ENCODE assay signal across 8 mouse cellular contexts in the genomic region with DNA sequence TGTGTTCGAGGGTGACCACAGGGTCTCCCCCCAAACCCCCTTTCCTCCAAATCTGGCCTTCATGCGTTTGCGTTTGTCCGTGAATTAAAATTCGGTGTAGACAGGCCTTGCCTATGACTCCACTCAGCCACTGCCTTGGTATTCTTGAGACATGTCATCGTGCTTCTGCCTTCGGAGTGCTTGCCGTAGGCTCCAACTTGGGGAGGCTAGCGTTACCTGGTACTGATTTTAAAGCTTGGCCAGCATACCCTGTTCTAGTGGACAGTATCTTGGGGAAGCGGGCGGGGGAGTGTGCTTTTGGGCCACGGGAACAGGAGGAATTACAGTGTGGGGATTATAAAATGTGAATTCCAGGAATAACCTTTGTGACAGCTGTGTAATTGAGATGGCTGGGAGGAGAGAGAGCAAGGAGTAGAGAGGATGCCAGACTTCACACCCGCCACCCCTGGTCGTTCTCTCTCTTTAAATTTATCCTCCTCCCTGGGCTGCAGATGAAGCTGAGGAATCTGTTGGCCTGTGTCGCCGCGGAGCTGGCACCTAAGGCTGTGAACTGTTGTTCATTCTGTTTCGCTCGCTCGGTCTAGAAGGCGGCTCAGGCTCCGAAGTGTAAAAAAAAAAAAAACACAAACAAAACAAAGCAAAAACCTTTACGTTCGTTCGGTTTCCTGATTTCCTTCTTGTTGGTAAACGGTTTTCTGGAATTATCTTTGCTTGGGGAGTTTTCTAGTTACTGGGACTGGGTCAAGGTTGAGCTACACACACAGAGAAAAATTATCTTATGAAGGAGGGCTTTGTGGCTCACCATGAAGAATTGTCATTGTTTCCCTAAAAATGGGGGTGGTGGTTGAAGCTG. TPM values are rescaled to one million over a fixed set of nuclear protein-coding genes. Genes with fewer than 3 reads are reported as not detected.
DNase-seq lines count a peak whose midpoint lies in the region; ATAC-seq lines count a peak whose summit lies in the region.

No protein-coding gene starts in this region.

- peak overlapping the region; percentile 70 for H3K4me2 ChIP-seq in heart, embryonic 14.5 days (ENCODE audit: low read length)
- peak overlapping the region; percentile 86 for H3K4me2 ChIP-seq in stomach, embryonic 14.5 days (replicated peaks; ENCODE audit: low read depth, low read length)

- peak; percentile 50 to 85 for DNase-seq in adrenal gland, adult (ENCODE audit: inconsistent age in 2 of 2, low spot score in 1 of 2)
- DNase-seq in adrenal gland, adult 8-10 months = no peak
- DNase-seq in NIH3T3 (ENCODE audit: low read depth) = peak; percentile 52
- DNase-seq in embryo, embryonic 11.5 days (ENCODE audit: low read depth, low spot score) = peak; percentile 24
- DNase-seq in kidney, postnatal 4 days = peak; percentile 49 to 64
- DNase-seq in mesoderm, embryonic 11.5 days (ENCODE audit: low read depth, low spot score) = peak; percentile 55

- H3K9me3 ChIP-seq in heart, embryonic 14.5 days (ENCODE audit: control insufficient read depth, low read length) = no peaks in the 10 kb centered on the region
- no peaks in the 10 kb centered on the region for H3K9me3 ChIP-seq in stomach, embryonic 14.5 days (ENCODE audit: control insufficient read depth, low read depth, low read length)

- peak overlapping the region; percentile 99 for H3K9ac ChIP-seq in heart, embryonic 14.5 days (ENCODE audit: low read length)
- peak overlapping the region; percentile 100 for H3K9ac ChIP-seq in stomach, embryonic 14.5 days (replicated peaks; ENCODE audit: low read depth, low read length)

- H3K4me1 ChIP-seq in heart, embryonic 14.5 days (ENCODE audit: control insufficient read depth in 2 of 2, insufficient read depth in 2 of 2, low read length in 2 of 2) = peaks cover 11 to 41% of the 10 kb centered on the region in 2 experiments
- H3K4me1 ChIP-seq in stomach, embryonic 14.5 days (ENCODE audit: control insufficient read depth, insufficient read depth, low read length) = peaks cover 36% of the 10 kb centered on the region

- peak overlapping the region; percentile 96 to 98 for H3K27ac ChIP-seq in heart, embryonic 14.5 days (replicated peaks in 1 of 2; ENCODE audit: control insufficient read depth in 1 of 2, insufficient read depth in 1 of 2, low read depth in 2 of 2, low read length in 2 of 2)
- H3K27ac ChIP-seq in stomach, embryonic 14.5 days (ENCODE audit: low read length) = peak overlapping the region; percentile 98

- peak overlapping the region; percentile 96 to 99 for H3K4me3 ChIP-seq in heart, embryonic 14.5 days (ENCODE audit: control insufficient read depth in 1 of 2, insufficient read depth in 1 of 2, low read depth in 1 of 2, low read length in 2 of 2)
- H3K4me3 ChIP-seq in stomach, embryonic 14.5 days (ENCODE audit: low read depth, low read length) = peak overlapping the region; percentile 96

- under 1% methylated on average over 26 of the region's 26 CpGs for WGBS in heart, embryonic 14.5 days
- WGBS in stomach, embryonic 14.5 days = 2% methylated on average over 26 of the region's 26 CpGs

- H3K27me3 ChIP-seq in heart, embryonic 14.5 days (ENCODE audit: control insufficient read depth, insufficient read depth, low read length) = no peaks in the 10 kb centered on the region
- no peaks in the 10 kb centered on the region for H3K27me3 ChIP-seq in stomach, embryonic 14.5 days (ENCODE audit: control insufficient read depth, insufficient read depth, low read length)

- no peak for ATAC-seq in heart, embryonic 14.5 days (ENCODE audit: insufficient number of reproducible peaks, insufficient read depth, low FRiP score, low read depth)
- ATAC-seq in stomach, embryonic 14.5 days (ENCODE audit: insufficient number of reproducible peaks, insufficient read depth, low FRiP score, low read depth) = no peak

- H3K36me3 ChIP-seq in heart, embryonic 14.5 days (ENCODE audit: control insufficient read depth, insufficient read depth, low read length) = peaks cover 20% of the 10 kb centered on the region
- H3K36me3 ChIP-seq in stomach, embryonic 14.5 days (ENCODE audit: control insufficient read depth, insufficient read depth, low read length) = peaks cover 3% of the 10 kb centered on the region; the same call in 1 of the 2 replicates

RNA-seq across cellular contexts. Expression of a gene that starts 1.4 kb away (rescaled TPM):
- 100 to 1,000 TPM in 2 of 4 experiments, 10 to 100 TPM in 2; 80.9 to 123 (median 104) TPM for total RNA-seq in adrenal gland, adult 8-10 months (2022)
- 28.9 and 34.5 TPM in 2 replicates for polyA plus RNA-seq in heart, embryonic 14.5 days (2014; fragmentation: Nextera tagmentation; extraction: Ambion mirVana)
- polyA plus RNA-seq in stomach, embryonic 14.5 days (2014; fragmentation: Nextera tagmentation; extraction: Ambion mirVana) = 36.7 and 42.6 TPM in 2 replicates
